Mouse (Mus musculus) 3T3-L1 (cell line): ENCODE results near the gene Pitx2.

Source experiments
- DNase-seq: peaks from one replicate; pipeline ENCODE4 v3.0.0-alpha.2; 2015; ENCODE audit warnings: low read depth, low spot score

Gene Pitx2

DNA sequence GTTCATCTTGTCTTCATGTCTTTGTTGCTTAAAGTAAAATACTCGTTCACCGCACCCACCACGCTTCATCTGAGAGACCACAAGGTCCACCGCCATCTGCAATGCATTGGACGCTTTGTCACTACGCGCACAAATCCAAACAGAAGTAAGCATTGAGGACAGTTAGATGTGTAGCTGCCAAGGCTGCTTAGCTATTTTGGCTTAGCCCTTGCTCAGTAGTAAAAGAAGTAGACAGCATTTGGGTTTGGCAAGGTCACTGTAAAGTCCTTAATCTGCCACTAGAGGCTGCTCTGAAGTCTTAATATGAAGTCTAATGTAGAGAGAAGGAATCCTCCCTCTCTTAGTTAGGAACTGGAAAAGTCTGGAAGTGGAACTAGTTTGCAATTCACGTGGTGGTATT lies 57.1 kb downstream of the Pitx2 start:
- peak; percentile 27 for DNase-seq

- DNase-seq, result no peak
Measured at GRCm38 (mm10) chr3:129258497-129258896, 58.8 kb downstream of the Pitx2 start.
